8 mouse cellular contexts compared by ENCODE assay signal in genomic region chr7:80024521-80025390, GRCm38 (mm10). TPM values are rescaled to one million over a fixed set of nuclear protein-coding genes. Genes with fewer than 3 reads are reported as not detected.
A peak's percentile ranks its signal among the peaks of the same experiment; 100 is the strongest.
DNase-seq lines count a peak whose midpoint lies in the region; ATAC-seq and TF ChIP-seq lines count a peak whose summit lies in the region.

Zfp710 (plus strand) TSS chr7:80024814.

- intact Hi-C loops in gastrocnemius, adult 2 months (cut with DNase I), result loop anchor here (2.0 to 10.0 kb wide), 4 partner anchors 38 to 1320 kb away; partner anchors contain the start of genes Arpin and Rps17
- intact Hi-C loops in left cerebral cortex, postnatal 10 days (cut with DNase I), result loop anchor here (5.0 kb wide), 2 partner anchors 58 to 97 kb away; no protein-coding TSS in a partner anchor

- under 1% methylated on average over 42 of the region's 42 CpGs for WGBS in hindbrain, embryonic 15.5 days

- no peaks in the 10 kb centered on the region for H3K9me3 ChIP-seq in hindbrain, embryonic 15.5 days
- H3K9me3 ChIP-seq in megakaryocyte, embryonic 14.5 days, result no peaks in the 10 kb centered on the region

- H3K4me1 ChIP-seq in cortical plate, adult 2 months (ENCODE audit: control insufficient read depth, insufficient read depth, low read length), result 0 out of 2 replicates have a peak, but pooled peaks cover 4% of the 10 kb centered on the region
- peaks cover 29% of the 10 kb centered on the region for H3K4me1 ChIP-seq in hindbrain, embryonic 15.5 days (replicated peaks)
- peaks cover 48% of the 10 kb centered on the region for H3K4me1 ChIP-seq in megakaryocyte, embryonic 14.5 days

- peak; percentile 65 for ATAC-seq in hindbrain, embryonic 15.5 days (ENCODE audit: low FRiP score, low read depth)

- no peaks in the 10 kb centered on the region for H3K27me3 ChIP-seq in hindbrain, embryonic 15.5 days
- H3K27me3 ChIP-seq in megakaryocyte, embryonic 14.5 days (replicated peaks), result no peaks in the 10 kb centered on the region

- H3K4me3 ChIP-seq in cortical plate, adult 2 months (ENCODE audit: insufficient read depth, low read length), result peak within 1 kb of the TSS; percentile 56
- peak within 1 kb of the TSS; percentile 90 for H3K4me3 ChIP-seq in gastrocnemius, adult 2 months
- peak within 1 kb of the TSS; percentile 91 for H3K4me3 ChIP-seq in hindbrain, embryonic 15.5 days
- peak within 1 kb of the TSS; percentile 94 for H3K4me3 ChIP-seq in megakaryocyte, embryonic 14.5 days (replicated peaks)

- H3K27ac ChIP-seq in cortical plate, adult 2 months (ENCODE audit: insufficient read depth, low read length), result peak within 1 kb of the TSS; percentile 74
- peak within 1 kb of the TSS; percentile 90 for H3K27ac ChIP-seq in gastrocnemius, adult 2 months
- H3K27ac ChIP-seq in hindbrain, embryonic 15.5 days (replicated peaks), result peak within 1 kb of the TSS; percentile 96

- peak; percentile 15; the same call in 1 of the 2 replicates for TF ChIP-seq POLR2A in cortical plate, adult 2 months (IDR thresholded peaks at IDR 0.05; ENCODE audit: extremely low read depth, insufficient read depth, low read length)

- H3K9ac ChIP-seq in hindbrain, embryonic 15.5 days, result peak within 1 kb of the TSS; percentile 90

- peak within 1 kb of the TSS; percentile 84 for H3K4me2 ChIP-seq in hindbrain, embryonic 15.5 days

- no peak for TF ChIP-seq CTCF in cortical plate, adult 2 months (IDR thresholded peaks at IDR 0.05; ENCODE audit: extremely low read depth, insufficient read depth, low read length)
- TF ChIP-seq CTCF in gastrocnemius, adult 2 months (IDR thresholded peaks at IDR 0.05), result peak; percentile 48

- DNase-seq in WW6 (ENCODE audit: low read depth, low spot score), result peak; percentile 83
- DNase-seq in gastrocnemius, adult 2 months, result peak; percentile 94
- DNase-seq in left cerebral cortex, postnatal 10 days (ENCODE audit: extremely low spot score in 1 of 2, low spot score in 2 of 2), result peak; percentile 78 to 93
- peak; percentile 87 for DNase-seq in right cerebral cortex, postnatal 10 days (ENCODE audit: low spot score in 2 of 2)
- peak; percentile 70 for DNase-seq in urinary bladder, postnatal 25 days (ENCODE audit: low spot score)

- H3K36me3 ChIP-seq in hindbrain, embryonic 15.5 days, result no peaks in the 10 kb centered on the region
- peaks cover 2% of the 10 kb centered on the region for H3K36me3 ChIP-seq in megakaryocyte, embryonic 14.5 days (replicated peaks; ENCODE audit: low read length)

RNA-seq across cellular contexts. Expression of gene Zfp710, which starts in this region (rescaled TPM):
- polyA plus RNA-seq in cortical plate, adult 2 months (2012; rRNA removed), result 18.0 and 18.5 TPM in 2 replicates
- 10 to 100 TPM; 21.5 to 37.5 TPM for total RNA-seq in gastrocnemius, adult 2 months (2021)
- 16.3 and 17.2 TPM in 2 replicates for polyA plus RNA-seq in hindbrain, embryonic 15.5 days (2015; fragmentation: Nextera tagmentation; extraction: Ambion mirVana)
- total RNA-seq in left cerebral cortex, postnatal 10 days (2021), result 10 to 100 TPM; 15.8 to 16.7 TPM
- polyA plus RNA-seq in megakaryocyte, embryonic 14.5 days (2012; ENCODE audit: insufficient read depth, low replicate concordance), result 55.0 and 142 TPM in 2 replicates

Comparison
In these comparisons a context has a peak if more than half of its experiments do, and no peak if none do; other contexts are left out.
1. Peak in every context shown above with its lines: DNase-seq, ATAC-seq, H3K4me3 ChIP-seq and H3K27ac ChIP-seq.